Mouse (Mus musculus): Measurements from ENCODE around the gene Zdhhc7. TPM values are rescaled to one million over a fixed set of nuclear protein-coding genes. Genes with fewer than 3 reads are reported as not detected.

Gene Zdhhc7
- polyA plus RNA-seq, 1 experiment from 2014 or later, result 28.0 TPM

DNA sequence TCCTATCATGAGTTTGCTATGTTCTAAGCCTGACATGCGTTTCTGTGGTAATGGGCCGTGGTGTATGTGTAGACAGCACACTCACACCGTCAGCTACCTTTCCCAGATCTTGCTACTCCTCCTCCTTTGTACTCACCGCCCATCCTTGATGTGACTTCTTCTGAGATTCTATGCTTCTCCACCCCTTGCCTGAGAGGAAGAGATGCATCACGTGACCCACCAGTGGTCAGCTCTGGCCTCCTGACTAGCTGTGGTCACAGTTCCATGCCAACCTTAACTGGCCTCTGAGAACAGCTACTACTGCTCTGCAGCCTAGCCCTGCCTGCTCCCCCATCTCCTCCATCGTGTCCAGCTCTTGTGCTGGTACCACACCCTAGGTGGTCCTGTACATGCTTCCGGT is 34.4 kb upstream of the Zdhhc7 start:
- Histone ChIP-seq H3K36me3 (ENCODE audit: control insufficient read depth, insufficient read depth, low read length) (no peaks in the 10 kb centered on the region), H3K4me1 (ENCODE audit: control insufficient read depth, insufficient read depth, low read depth, low read length) (peaks cover 3% of the 10 kb centered on the region; the same call in 1 of the 2 replicates), H3K4me2 (ENCODE audit: low read length) (no peak overlapping the region), H3K9ac (ENCODE audit: low read depth, low read length) (no peak overlapping the region), H3K27ac (ENCODE audit: low read depth, low read length) (no peak overlapping the region), H3K27me3 (replicated peaks; ENCODE audit: control insufficient read depth, insufficient read depth, low read length) (no peaks in the 10 kb centered on the region), H3K4me3 (ENCODE audit: low read length) (no peak overlapping the region), H3K9me3 (ENCODE audit: control insufficient read depth, low read length) (no peaks in the 10 kb centered on the region)
- no peak for ATAC-seq
- WGBS, result 96% methylated on average over 7 of the region's 7 CpGs

DNA sequence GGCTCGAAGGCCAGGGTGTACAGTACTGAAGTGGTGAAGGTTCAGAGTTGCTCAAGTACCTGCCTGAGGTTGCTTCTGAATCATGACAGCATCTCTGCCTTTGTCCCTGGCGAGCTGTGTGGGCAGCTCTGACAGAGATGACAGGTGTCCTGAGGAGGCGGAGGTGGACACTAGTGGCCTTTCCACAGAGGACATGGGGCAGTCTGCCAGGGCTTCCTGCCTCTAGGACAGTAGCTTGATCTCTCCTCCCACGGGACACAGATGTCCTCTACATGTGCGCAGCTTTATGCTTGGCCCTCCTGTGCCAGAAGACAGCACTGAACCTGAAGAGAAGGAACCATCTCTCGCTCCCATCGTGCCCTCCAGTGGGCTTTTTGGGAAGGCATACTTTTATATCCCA is 31.9 kb upstream of the Zdhhc7 start:
- no peaks in the 10 kb centered on the region for H3K9me3 ChIP-seq (ENCODE audit: control insufficient read depth, low read length)
- WGBS, result 79% methylated on average over 7 of the region's 7 CpGs
- H3K27me3 ChIP-seq (replicated peaks; ENCODE audit: control insufficient read depth, insufficient read depth, low read length), result no peaks in the 10 kb centered on the region
- ATAC-seq, result no peak
- H3K36me3 ChIP-seq (ENCODE audit: control insufficient read depth, insufficient read depth, low read length), result no peaks in the 10 kb centered on the region
- no peak overlapping the region for H3K4me2 ChIP-seq (ENCODE audit: low read length)
- no peak overlapping the region for H3K27ac ChIP-seq (ENCODE audit: low read depth, low read length)
- H3K4me3 ChIP-seq (ENCODE audit: low read length), result no peak overlapping the region
- H3K4me1 ChIP-seq (ENCODE audit: control insufficient read depth, insufficient read depth, low read depth, low read length), result peaks cover 3% of the 10 kb centered on the region
- no peak overlapping the region for H3K9ac ChIP-seq (ENCODE audit: low read depth, low read length)

DNA sequence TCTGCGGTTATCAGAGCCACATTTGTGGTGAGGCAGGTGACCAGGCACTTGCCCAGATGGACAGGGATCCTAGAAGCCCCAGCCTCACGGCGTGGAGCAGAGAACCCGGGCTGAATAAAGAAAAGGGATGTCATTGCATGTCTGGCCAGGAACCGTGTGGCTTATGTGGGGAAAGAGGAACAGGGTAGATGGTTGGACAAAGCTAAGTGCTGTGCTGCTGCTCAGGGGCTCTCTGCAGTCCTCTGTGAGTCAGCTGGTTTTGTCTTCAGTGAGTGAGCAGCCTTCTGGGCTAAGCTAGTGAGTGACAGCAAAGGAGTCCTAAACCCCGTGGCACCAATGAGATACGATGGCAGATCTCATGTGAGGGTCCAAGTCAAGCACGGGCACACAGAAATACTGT is 29.9 kb upstream of the Zdhhc7 start:
- ATAC-seq, result no peak
- H3K27me3 ChIP-seq (replicated peaks; ENCODE audit: control insufficient read depth, insufficient read depth, low read length), result no peaks in the 10 kb centered on the region
- no peaks in the 10 kb centered on the region for H3K36me3 ChIP-seq (ENCODE audit: control insufficient read depth, insufficient read depth, low read length)
- no peak overlapping the region for H3K27ac ChIP-seq (ENCODE audit: low read depth, low read length)
- peaks cover 12% of the 10 kb centered on the region for H3K4me1 ChIP-seq (ENCODE audit: control insufficient read depth, insufficient read depth, low read depth, low read length)
- H3K9ac ChIP-seq (ENCODE audit: low read depth, low read length), result no peak overlapping the region
- no peak overlapping the region for H3K4me2 ChIP-seq (ENCODE audit: low read length)
- H3K9me3 ChIP-seq (ENCODE audit: control insufficient read depth, low read length), result no peaks in the 10 kb centered on the region
- no peak overlapping the region for H3K4me3 ChIP-seq (ENCODE audit: low read length)
- 81% methylated on average over 8 of the region's 8 CpGs for WGBS

DNA sequence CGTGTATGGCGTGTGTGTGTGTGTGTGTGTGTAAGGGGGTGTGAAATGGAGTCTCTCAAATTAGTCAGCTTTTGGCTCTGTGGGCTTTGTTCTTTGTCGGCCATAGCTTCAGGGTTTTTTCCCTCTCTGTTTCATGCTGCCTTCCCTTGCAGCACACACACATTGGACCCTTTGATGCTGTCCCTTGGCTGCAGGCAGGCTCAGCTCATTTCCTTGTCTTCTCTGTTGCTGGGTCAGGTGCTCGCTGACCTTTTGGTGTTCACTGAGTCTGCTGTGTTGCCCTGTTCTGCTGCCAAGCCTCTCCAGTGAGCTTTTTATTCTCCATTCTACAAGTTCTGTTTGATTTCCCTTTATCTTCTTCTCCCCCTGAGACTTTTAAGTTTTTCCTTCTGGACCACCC is 28.3 kb upstream of the Zdhhc7 start:
- Histone ChIP-seq H3K4me2 (ENCODE audit: low read length) (no peak overlapping the region), H3K9ac (ENCODE audit: low read depth, low read length) (no peak overlapping the region), H3K27me3 (replicated peaks; ENCODE audit: control insufficient read depth, insufficient read depth, low read length) (no peaks in the 10 kb centered on the region), H3K36me3 (ENCODE audit: control insufficient read depth, insufficient read depth, low read length) (no peaks in the 10 kb centered on the region), H3K27ac (ENCODE audit: low read depth, low read length) (no peak overlapping the region), H3K9me3 (ENCODE audit: control insufficient read depth, low read length) (no peaks in the 10 kb centered on the region), H3K4me3 (ENCODE audit: low read length) (no peak overlapping the region), H3K4me1 (ENCODE audit: control insufficient read depth, insufficient read depth, low read depth, low read length) (peaks cover 18% of the 10 kb centered on the region)
- no peak for ATAC-seq
- WGBS, result 52% methylated on average over 4 of the region's 4 CpGs

DNA sequence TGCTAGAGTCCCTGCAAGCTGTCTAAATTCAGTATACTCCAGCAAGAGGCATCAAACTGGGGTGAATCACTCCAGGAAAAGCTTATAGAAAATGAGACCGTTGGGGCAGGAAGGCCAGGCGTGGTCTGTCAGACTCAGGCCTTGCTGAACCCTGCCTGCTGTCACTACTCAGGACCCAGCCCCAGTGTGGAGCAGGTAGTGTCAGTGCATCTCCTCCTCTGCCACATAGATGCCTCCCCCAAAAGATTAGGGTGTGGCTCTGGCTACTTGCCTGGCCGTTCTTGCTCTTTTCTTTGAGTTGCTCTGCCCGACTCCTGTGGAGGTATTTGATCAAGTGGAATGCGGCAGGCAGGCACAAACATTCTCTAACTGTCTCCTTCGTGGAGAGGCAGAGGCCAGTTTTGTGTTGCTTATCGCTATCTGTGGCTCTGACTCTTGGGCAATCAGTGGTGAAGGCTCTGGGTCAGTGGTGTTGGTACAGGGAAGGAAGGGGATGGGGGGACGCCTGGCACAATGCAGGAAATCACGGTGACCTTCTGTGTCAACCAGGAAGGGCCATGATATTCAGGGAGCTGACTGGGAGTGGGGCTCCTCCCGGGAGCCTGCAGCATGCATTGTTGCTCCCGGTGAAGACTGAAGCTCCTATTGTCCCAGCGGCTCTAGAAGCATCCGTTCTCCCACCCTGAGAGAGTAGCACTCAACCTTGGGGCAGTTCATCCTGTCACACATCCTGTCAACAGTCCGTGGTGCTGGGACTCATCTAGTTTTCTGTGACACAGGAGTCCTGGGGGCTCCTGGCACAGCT is 25.3 kb upstream of the Zdhhc7 start:
- Histone ChIP-seq H3K4me1 (ENCODE audit: control insufficient read depth, insufficient read depth, low read depth, low read length) (peaks cover 18% of the 10 kb centered on the region), H3K4me2 (ENCODE audit: low read length) (no peak overlapping the region), H3K9ac (ENCODE audit: low read depth, low read length) (no peak overlapping the region), H3K4me3 (ENCODE audit: low read length) (no peak overlapping the region), H3K9me3 (ENCODE audit: control insufficient read depth, low read length) (no peaks in the 10 kb centered on the region), H3K36me3 (ENCODE audit: control insufficient read depth, insufficient read depth, low read length) (no peaks in the 10 kb centered on the region), H3K27me3 (replicated peaks; ENCODE audit: control insufficient read depth, insufficient read depth, low read length) (no peaks in the 10 kb centered on the region), H3K27ac (ENCODE audit: low read depth, low read length) (no peak overlapping the region; the same call in 1 of the 2 replicates)
- WGBS, result 22% methylated on average over 14 of the region's 14 CpGs
- ATAC-seq, result no peak

DNA sequence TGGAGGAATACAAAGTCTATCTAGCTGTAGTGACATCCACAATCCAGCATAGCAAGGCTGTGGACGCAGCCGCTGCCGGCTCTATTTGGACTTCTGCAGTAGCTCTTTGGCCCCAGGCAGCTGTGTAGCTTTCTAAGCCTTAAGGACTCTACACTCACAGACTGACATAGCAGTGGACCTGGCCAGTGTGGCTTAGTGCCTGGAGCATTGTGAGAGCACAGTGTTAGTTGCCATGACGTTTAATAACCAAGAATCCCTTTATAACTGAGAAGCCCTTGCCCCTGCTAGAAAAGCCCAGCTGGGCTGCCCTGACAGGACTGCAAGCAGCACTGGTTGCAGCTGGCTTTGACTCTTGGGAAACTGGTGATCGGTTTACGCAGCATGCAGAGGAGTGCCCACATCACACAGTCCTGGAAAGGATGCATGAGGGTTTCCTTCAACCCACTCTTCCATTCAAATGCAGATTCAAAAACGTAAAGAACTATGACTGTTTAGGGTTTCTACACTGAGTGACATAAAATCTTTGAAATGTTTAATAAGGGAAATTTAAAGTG is 23.6 kb upstream of the Zdhhc7 start:
- Histone ChIP-seq H3K36me3 (ENCODE audit: control insufficient read depth, insufficient read depth, low read length) (no peaks in the 10 kb centered on the region), H3K4me1 (ENCODE audit: control insufficient read depth, insufficient read depth, low read depth, low read length) (peaks cover 18% of the 10 kb centered on the region), H3K27ac (ENCODE audit: low read depth, low read length) (peak overlapping the region; percentile 20; the same call in 1 of the 2 replicates), H3K9me3 (ENCODE audit: control insufficient read depth, low read length) (no peaks in the 10 kb centered on the region), H3K27me3 (replicated peaks; ENCODE audit: control insufficient read depth, insufficient read depth, low read length) (no peaks in the 10 kb centered on the region), H3K9ac (ENCODE audit: low read depth, low read length) (no peak overlapping the region), H3K4me3 (ENCODE audit: low read length) (no peak overlapping the region), H3K4me2 (ENCODE audit: low read length) (no peak overlapping the region)
- WGBS, result 39% methylated on average over 7 of the region's 7 CpGs
- peak; percentile 74; the same call in 1 of the 2 replicates for ATAC-seq

DNA sequence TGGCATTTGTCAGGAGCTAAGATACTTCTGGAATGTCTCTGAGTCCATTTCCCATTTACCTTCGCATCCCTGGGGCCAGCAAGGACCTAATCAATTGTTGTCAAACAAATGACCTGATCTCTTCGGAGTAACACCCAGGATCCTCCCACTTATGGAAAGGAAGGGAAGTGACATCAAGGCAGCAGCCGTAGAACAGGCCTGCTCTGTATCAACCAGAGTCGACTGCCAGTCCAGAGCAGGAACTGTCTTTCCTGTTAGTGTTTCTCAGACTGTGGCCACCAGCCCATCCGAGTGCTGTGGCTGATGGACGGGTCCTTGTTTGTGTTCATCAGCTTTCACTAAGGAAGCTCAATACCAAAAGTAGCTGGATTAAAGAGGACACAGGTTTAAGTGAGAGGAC is 23.0 kb upstream of the Zdhhc7 start:
- no peak for ATAC-seq
- no peak overlapping the region for H3K9ac ChIP-seq (ENCODE audit: low read depth, low read length)
- no peaks in the 10 kb centered on the region for H3K36me3 ChIP-seq (ENCODE audit: control insufficient read depth, insufficient read depth, low read length)
- H3K27me3 ChIP-seq (replicated peaks; ENCODE audit: control insufficient read depth, insufficient read depth, low read length), result no peaks in the 10 kb centered on the region
- no peak overlapping the region for H3K4me3 ChIP-seq (ENCODE audit: low read length)
- H3K27ac ChIP-seq (ENCODE audit: low read depth, low read length), result no peak overlapping the region
- no peaks in the 10 kb centered on the region for H3K9me3 ChIP-seq (ENCODE audit: control insufficient read depth, low read length)
- H3K4me1 ChIP-seq (ENCODE audit: control insufficient read depth, insufficient read depth, low read depth, low read length), result peaks cover 18% of the 10 kb centered on the region
- 56% methylated on average over 6 of the region's 6 CpGs for WGBS
- no peak overlapping the region for H3K4me2 ChIP-seq (ENCODE audit: low read length)

DNA sequence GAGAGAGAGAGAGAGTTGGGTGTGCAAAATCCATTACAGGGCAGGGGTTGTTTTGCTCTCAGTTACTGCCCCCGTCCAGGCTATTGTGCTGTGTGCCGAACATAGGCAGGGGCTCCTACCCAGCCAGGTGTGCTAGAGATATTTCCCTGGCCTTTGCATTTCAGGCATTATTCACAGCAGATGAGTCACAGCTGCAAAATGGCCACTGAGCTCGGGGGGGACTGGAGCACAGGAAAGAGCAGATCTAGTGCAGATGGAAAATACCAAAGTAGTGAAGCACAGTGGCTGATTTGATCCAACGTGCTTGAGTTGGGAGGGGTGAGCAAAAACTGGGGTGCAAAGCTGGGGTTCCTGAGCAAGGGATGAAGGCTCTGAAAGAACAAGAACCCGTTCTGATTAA is 19.7 kb upstream of the Zdhhc7 start:
- Histone ChIP-seq H3K9ac (ENCODE audit: low read depth, low read length) (no peak overlapping the region), H3K4me2 (ENCODE audit: low read length) (no peak overlapping the region), H3K4me1 (ENCODE audit: control insufficient read depth, insufficient read depth, low read depth, low read length) (peaks cover 6% of the 10 kb centered on the region; the same call in 1 of the 2 replicates), H3K4me3 (ENCODE audit: low read length) (no peak overlapping the region), H3K27ac (ENCODE audit: low read depth, low read length) (no peak overlapping the region), H3K27me3 (replicated peaks; ENCODE audit: control insufficient read depth, insufficient read depth, low read length) (no peaks in the 10 kb centered on the region), H3K36me3 (ENCODE audit: control insufficient read depth, insufficient read depth, low read length) (no peaks in the 10 kb centered on the region), H3K9me3 (ENCODE audit: control insufficient read depth, low read length) (no peaks in the 10 kb centered on the region)
- ATAC-seq, result no peak
- WGBS, result 70% methylated on average over 5 of the region's 5 CpGs

DNA sequence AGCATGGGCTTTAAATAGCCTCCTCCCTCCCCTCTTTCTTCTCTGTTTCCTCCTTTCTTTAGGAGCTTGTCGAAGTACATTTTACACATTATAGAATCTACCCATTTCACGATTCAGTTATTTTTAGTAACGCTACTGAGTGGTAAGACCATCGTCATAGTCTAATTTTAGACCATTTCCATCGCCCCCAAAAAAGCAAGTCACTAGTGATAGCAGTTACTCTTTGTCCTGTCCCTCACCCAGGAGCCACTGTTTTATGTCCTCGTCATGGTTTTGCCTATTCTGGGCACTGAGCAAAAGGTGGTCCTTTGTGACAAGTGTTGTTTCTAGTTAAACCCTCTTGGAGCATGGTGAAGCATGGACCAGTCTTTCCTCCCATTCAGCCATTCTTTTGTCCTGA is 18.6 kb upstream of the Zdhhc7 start:
- no peak overlapping the region for H3K4me3 ChIP-seq (ENCODE audit: low read length)
- H3K27me3 ChIP-seq (replicated peaks; ENCODE audit: control insufficient read depth, insufficient read depth, low read length), result no peaks in the 10 kb centered on the region
- WGBS, result 82% methylated on average over 6 of the region's 6 CpGs
- H3K36me3 ChIP-seq (ENCODE audit: control insufficient read depth, insufficient read depth, low read length), result no peaks in the 10 kb centered on the region
- no peak for ATAC-seq
- no peak overlapping the region for H3K4me2 ChIP-seq (ENCODE audit: low read length)
- H3K27ac ChIP-seq (ENCODE audit: low read depth, low read length), result no peak overlapping the region
- H3K9me3 ChIP-seq (ENCODE audit: control insufficient read depth, low read length), result no peaks in the 10 kb centered on the region
- peaks cover 5% of the 10 kb centered on the region; the same call in 1 of the 2 replicates for H3K4me1 ChIP-seq (ENCODE audit: control insufficient read depth, insufficient read depth, low read depth, low read length)
- no peak overlapping the region for H3K9ac ChIP-seq (ENCODE audit: low read depth, low read length)

Data from hindbrain, embryonic 16.5 days (tissue).